Mouse (Mus musculus) embryonic facial prominence, embryonic 11.5 days (tissue): ENCODE measurements around the gene Psmb1. TPM values are rescaled to one million over a fixed set of nuclear protein-coding genes. Genes with fewer than 3 reads are reported as not detected.

Experiments used
- ATAC-seq: fragments of 200-750 bp; cut with Nextera tagmentation; replicated peaks from 2 replicates; pipeline ENCODE4 v1.8.0; 2017; ENCODE audit warnings: low read depth; ENCODE audit not compliant: insufficient number of reproducible peaks, low FRiP score, low TSS enrichment
- DNase-seq: peaks from one replicate; pipeline ENCODE4 v3.0.0-alpha.2; 2015; ENCODE audit warnings: low spot score
- H3K27ac ChIP-seq: fragments of 300-500 bp; sonication (generic); replicated peaks from 2 replicates; pipeline ENCODE4 v1.5.1; 2014; ENCODE audit warnings: mild to moderate bottlenecking, low read depth, low read length, control low read depth
- H3K27me3 ChIP-seq: fragments of 300-500 bp; sonication (generic); 2 replicates; pipeline ENCODE4 v1.6.1; 2014; ENCODE audit warnings: mild to moderate bottlenecking, low read length, moderate library complexity, mixed read lengths; ENCODE audit not compliant: control insufficient read depth, insufficient read depth
- H3K36me3 ChIP-seq: fragments of 300-500 bp; sonication (generic); replicated peaks from 2 replicates; pipeline ENCODE4 v1.6.1; 2014; ENCODE audit warnings: low read depth, mild to moderate bottlenecking, low read length, moderate library complexity, mixed read lengths; ENCODE audit not compliant: control insufficient read depth, insufficient read depth
- H3K4me1 ChIP-seq: fragments of 300-500 bp; sonication (generic); 2 replicates; pipeline ENCODE4 v1.6.1; 2014; ENCODE audit warnings: low read length, mixed read lengths; ENCODE audit not compliant: control insufficient read depth, insufficient read depth
- H3K4me2 ChIP-seq: fragments of 300-500 bp; sonication (generic); 2 replicates; pipeline ENCODE4 v1.6.1; 2014; ENCODE audit warnings: low read depth, mild to moderate bottlenecking, control low read depth, low read length, moderate library complexity
- H3K4me3 ChIP-seq: fragments of 300-500 bp; sonication (generic); 2 replicates; pipeline ENCODE4 v1.5.1; 2014; ENCODE audit warnings: low read depth, low read length, control low read depth
- H3K9ac ChIP-seq: fragments of 300-500 bp; sonication (generic); replicated peaks from 2 replicates; pipeline ENCODE4 v1.6.1; 2014; ENCODE audit warnings: mild to moderate bottlenecking, control low read depth, low read length
- H3K9me3 ChIP-seq: fragments of 300-500 bp; sonication (generic); replicated peaks from 2 replicates; pipeline ENCODE4 v1.6.1; 2016; ENCODE audit warnings: mild to moderate bottlenecking, low read length, inconsistent platforms, mixed read lengths; ENCODE audit not compliant: control insufficient read depth
- WGBS: fragments of 180-500 bp; shearing (Covaris S2); extraction: QIAGEN DNeasy Blood & Tissue Kit; methylation state at CpG from one replicate; pipeline ENCODE4 v1.1.7; 2014; 5-methylcytosine and 5-hydroxymethylcytosine counted together
- polyA plus RNA-seq: library from polyadenylated mRNA; unstranded; fragments of >200 nt; fragmentation: Nextera tagmentation; extraction: Ambion mirVana; gene quantifications from 2 replicates; pipeline ENCODE4 v1.2.1, GENCODE M21; 2014

Psmb1 gene
- polyA plus RNA-seq, 1 experiment from 2014 or later: 286 TPM

DNA sequence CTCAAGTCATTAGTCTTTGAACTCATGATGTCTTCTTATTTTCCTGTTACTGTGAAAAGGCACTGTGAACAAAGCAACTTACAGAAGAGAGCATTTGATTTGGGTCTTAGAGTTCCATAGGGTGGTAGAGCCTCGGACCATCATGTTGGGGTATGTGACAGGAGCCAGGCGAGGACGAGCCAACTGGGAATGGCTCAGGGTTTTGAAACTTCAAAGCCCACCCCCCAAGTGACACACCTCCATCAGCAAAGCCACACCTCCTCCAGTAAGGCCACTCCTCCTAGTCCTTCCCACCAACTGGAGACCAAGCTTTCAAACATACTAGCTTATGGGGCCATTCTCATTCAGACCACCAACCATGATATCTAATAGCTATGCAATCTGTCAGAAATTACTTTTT is 67.5 kb downstream of the Psmb1 start:
- Histone ChIP-seq H3K27ac (no peak overlapping the region), H3K36me3 (no peaks in the 10 kb centered on the region; the same call in none of the 2 replicates), H3K27me3 (no peaks in the 10 kb centered on the region), H3K9ac (no peak overlapping the region), H3K4me3 (no peak overlapping the region), H3K4me2 (no peak overlapping the region), H3K9me3 (no peaks in the 10 kb centered on the region), H3K4me1 (no peaks in the 10 kb centered on the region)
- DNase-seq (no peak), ATAC-seq (no peak)
- 75% methylated on average over 3 of the region's 3 CpGs for WGBS

DNA sequence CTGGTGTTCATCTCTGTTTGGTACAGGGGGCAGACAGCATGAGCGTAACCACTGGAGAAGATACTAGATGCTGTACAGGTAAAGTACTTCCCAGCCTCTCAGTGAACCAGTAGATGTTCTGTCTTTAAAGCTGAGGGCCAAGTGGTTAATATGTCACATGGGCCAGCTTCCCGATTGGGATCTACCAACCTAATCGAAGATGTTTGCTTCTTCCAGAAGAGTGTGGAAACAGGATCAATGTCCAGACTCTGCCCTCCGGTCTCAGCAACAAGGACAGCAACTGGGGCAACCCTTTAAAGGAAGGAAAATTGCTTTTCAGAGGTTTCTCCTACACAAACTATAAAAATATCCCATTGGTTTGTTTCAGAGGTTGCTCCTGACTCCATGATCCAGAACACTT is 68.0 kb downstream of the Psmb1 start:
- ATAC-seq (no peak), DNase-seq (no peak)
- Histone ChIP-seq H3K9ac (no peak overlapping the region), H3K36me3 (no peaks in the 10 kb centered on the region; the same call in none of the 2 replicates), H3K9me3 (no peaks in the 10 kb centered on the region), H3K4me1 (no peaks in the 10 kb centered on the region), H3K4me2 (no peak overlapping the region), H3K27me3 (no peaks in the 10 kb centered on the region), H3K27ac (no peak overlapping the region), H3K4me3 (no peak overlapping the region)
- 91% methylated on average over 4 of the region's 4 CpGs for WGBS

DNA sequence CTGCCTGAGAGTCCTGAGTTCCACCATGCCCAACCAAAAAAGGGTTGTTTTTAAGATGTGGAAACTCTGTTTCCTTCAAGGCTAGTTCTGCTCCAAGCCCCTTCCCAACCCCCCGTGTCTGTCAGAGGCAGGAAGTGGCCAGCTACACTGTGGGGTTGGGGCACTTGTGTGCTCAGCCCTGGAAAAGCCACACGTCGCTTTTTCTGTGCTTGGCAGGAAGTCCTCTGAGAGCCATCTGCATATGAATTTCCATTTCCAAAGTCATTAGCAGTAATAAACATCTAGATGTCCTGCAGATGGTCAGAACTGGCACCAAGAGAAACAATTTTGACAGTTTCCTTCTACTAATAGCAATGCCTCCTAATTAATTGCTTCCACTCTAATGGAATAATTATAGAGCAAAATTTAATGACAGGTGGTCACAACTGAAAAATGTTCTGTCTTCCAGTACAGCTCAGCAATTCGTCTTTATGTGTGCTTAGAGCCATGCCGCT is 68.5 kb downstream of the Psmb1 start:
- Histone ChIP-seq H3K4me3 (no peak overlapping the region), H3K36me3 (no peaks in the 10 kb centered on the region; the same call in none of the 2 replicates), H3K9ac (no peak overlapping the region), H3K4me2 (no peak overlapping the region), H3K27me3 (no peaks in the 10 kb centered on the region), H3K4me1 (no peaks in the 10 kb centered on the region), H3K27ac (no peak overlapping the region), H3K9me3 (no peaks in the 10 kb centered on the region)
- ATAC-seq: no peak
- 64% methylated on average over 5 of the region's 5 CpGs for WGBS
- no peak for DNase-seq

DNA sequence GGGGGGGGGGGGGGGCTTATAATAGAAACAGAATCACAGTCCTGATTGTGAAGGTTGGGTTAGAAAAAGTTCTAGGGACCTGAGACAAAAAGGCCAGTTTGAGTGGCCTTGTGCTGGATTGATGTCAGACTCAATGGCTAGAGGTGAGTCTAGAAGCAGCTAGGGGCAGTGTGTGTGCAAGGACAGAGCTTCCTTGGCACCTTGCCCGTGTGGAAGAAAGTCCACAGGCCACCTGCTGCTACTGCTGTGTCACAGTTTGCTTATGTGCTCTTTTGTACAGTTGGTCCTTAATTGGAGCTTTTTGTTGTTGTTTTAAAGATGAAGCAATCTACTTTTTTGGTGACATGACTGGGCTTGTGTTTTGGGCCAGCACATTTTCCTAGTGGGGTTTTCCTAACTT is 69.6 kb downstream of the Psmb1 start:
- Histone ChIP-seq H3K27me3 (no peaks in the 10 kb centered on the region), H3K4me1 (no peaks in the 10 kb centered on the region), H3K4me2 (no peak overlapping the region), H3K4me3 (no peak overlapping the region), H3K27ac (no peak overlapping the region), H3K9ac (no peak overlapping the region), H3K9me3 (no peaks in the 10 kb centered on the region), H3K36me3 (peaks cover 4% of the 10 kb centered on the region)
- WGBS: 59% methylated on average over 1 of the region's 1 CpGs
- no peak for ATAC-seq
- DNase-seq: no peak

DNA sequence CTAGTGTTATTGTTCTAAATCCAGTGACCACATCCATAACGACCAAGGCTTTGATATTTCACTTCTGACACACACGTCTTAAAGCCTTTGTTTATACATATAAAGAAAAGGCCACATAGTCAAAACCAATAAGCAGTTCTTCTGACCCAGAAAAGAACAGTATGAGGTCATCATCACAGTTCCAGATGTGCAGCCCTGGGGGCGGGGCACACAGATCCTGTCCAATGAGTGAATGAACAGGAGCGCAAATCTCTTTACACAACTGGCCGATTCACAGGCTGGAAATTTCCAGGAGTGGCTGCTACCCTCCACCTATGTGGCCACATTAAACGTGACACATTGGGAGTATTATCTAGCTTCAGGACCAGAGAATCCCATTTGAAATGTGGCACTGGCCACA is 70.1 kb downstream of the Psmb1 start:
- DNase-seq: no peak
- Histone ChIP-seq H3K9me3 (no peaks in the 10 kb centered on the region), H3K27me3 (no peaks in the 10 kb centered on the region), H3K27ac (no peak overlapping the region), H3K9ac (no peak overlapping the region), H3K36me3 (peaks cover 4% of the 10 kb centered on the region), H3K4me3 (no peak overlapping the region), H3K4me2 (no peak overlapping the region), H3K4me1 (no peaks in the 10 kb centered on the region)
- WGBS: 86% methylated on average over 6 of the region's 6 CpGs
- ATAC-seq: no peak

DNA sequence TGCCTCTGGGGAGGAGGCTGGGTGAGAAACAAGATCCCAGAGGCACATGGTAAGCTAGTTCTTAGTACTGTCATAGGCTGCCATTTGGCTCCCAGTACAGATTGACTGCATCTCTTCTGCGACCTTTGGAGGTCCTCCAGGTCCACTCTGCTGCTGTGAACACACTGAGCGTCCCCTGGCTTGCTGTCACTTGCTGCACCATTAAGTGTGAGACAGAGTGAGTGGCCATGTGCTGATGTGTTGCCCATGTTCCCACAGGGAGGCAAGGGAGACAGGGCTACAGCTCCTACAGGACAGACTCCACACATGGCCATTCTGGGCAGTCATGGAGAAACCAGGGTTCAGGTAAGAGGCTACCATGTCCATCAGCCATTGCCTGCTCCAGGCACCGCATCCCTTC is 73.6 kb downstream of the Psmb1 start:
- no peak overlapping the region for H3K4me2 ChIP-seq
- H3K9ac ChIP-seq: no peak overlapping the region
- H3K27ac ChIP-seq: no peak overlapping the region
- no peak overlapping the region for H3K4me3 ChIP-seq
- no peak for DNase-seq
- ATAC-seq: no peak
- no peaks in the 10 kb centered on the region for H3K27me3 ChIP-seq
- peaks cover 4% of the 10 kb centered on the region for H3K36me3 ChIP-seq
- WGBS: 94% methylated on average over 3 of the region's 3 CpGs
- no peaks in the 10 kb centered on the region for H3K4me1 ChIP-seq
- H3K9me3 ChIP-seq: no peaks in the 10 kb centered on the region

Other genes starting within 250 kb of the Psmb1 start
- 9.0 and 9.6 TPM in 2 replicates for gene Dll1, start 122.9 kb downstream of the Psmb1 start, polyA plus RNA-seq
- 30.2 and 30.6 TPM in 2 replicates for gene Fam120b, start 103.5 kb downstream of the Psmb1 start, polyA plus RNA-seq
- 64.0 and 68.1 TPM in 2 replicates for gene Tbp, start 137 bp upstream of the Psmb1 start, polyA plus RNA-seq
- gene Pdcd2, start 27.6 kb upstream of the Psmb1 start, polyA plus RNA-seq: 57.2 and 64.2 TPM in 2 replicates
- gene Prdm9, start 64.6 kb upstream of the Psmb1 start, polyA plus RNA-seq: 0.81 and 0.94 TPM in 2 replicates
- gene Chd1, start 205.2 kb upstream of the Psmb1 start, polyA plus RNA-seq: 43.9 and 51.1 TPM in 2 replicates